Mouse (Mus musculus): Measurements from ENCODE around the gene Neu2. TPM values are rescaled to one million over a fixed set of nuclear protein-coding genes. Genes with fewer than 3 reads are reported as not detected.

Neu2 gene
- total RNA-seq, 4 experiments from 2014 or later = 8.7 to 15.9 (median 12.2) TPM

- peak in 1 of 2 experiments; percentile 46 for DNase-seq (ENCODE audit: low spot score in 2 of 2)
These were observed 105.0 kb downstream of the Neu2 start for GRCm38 (mm10) chr1:87614576-87615295.

GRCm38 (mm10) chr1:87620211-87620668 lies 110.6 kb downstream of the Neu2 start, which contains the start of gene Inpp5d:
Gene Inpp5d (plus strand): TSS chr1:87620312.
- no peak for DNase-seq (ENCODE audit: low spot score in 2 of 2)

- DNase-seq (ENCODE audit: low spot score in 2 of 2) = no peak
These were observed 111.0 kb downstream of the Neu2 start for GRCm38 (mm10) chr1:87620693-87621092.

- no peak for DNase-seq (ENCODE audit: low spot score in 2 of 2)
These were observed 111.6 kb downstream of the Neu2 start for GRCm38 (mm10) chr1:87621146-87621857.

GRCm38 (mm10) chr1:87621858-87622279 lies 112.2 kb downstream of the Neu2 start:
- no peak for DNase-seq (ENCODE audit: low spot score in 2 of 2)

- no peak for DNase-seq (ENCODE audit: low spot score in 2 of 2)
These were observed 114.4 kb downstream of the Neu2 start for GRCm38 (mm10) chr1:87623977-87624666.

GRCm38 (mm10) chr1:87624826-87625225 lies 115.1 kb downstream of the Neu2 start:
- DNase-seq (ENCODE audit: low spot score in 2 of 2) = no peak

GRCm38 (mm10) chr1:87625254-87626025 lies 115.8 kb downstream of the Neu2 start:
- no peak for DNase-seq (ENCODE audit: low spot score in 2 of 2)

- DNase-seq (ENCODE audit: low spot score in 2 of 2) = no peak
These were observed 116.7 kb downstream of the Neu2 start for GRCm38 (mm10) chr1:87626344-87626743.

GRCm38 (mm10) chr1:87628085-87628484 lies 118.4 kb downstream of the Neu2 start:
- DNase-seq (ENCODE audit: low spot score in 2 of 2) = no peak

- DNase-seq (ENCODE audit: low spot score in 2 of 2) = no peak
These were observed 121.9 kb downstream of the Neu2 start for GRCm38 (mm10) chr1:87631584-87631983.

GRCm38 (mm10) chr1:87632163-87632562 lies 122.5 kb downstream of the Neu2 start:
- DNase-seq (ENCODE audit: low spot score in 2 of 2) = no peak

GRCm38 (mm10) chr1:87636716-87637117 lies 127.0 kb downstream of the Neu2 start:
- DNase-seq (ENCODE audit: low spot score in 2 of 2) = no peak

- no peak for DNase-seq (ENCODE audit: low spot score in 2 of 2)
These were observed 127.6 kb downstream of the Neu2 start for GRCm38 (mm10) chr1:87637121-87637877.

GRCm38 (mm10) chr1:87637878-87638600 lies 128.3 kb downstream of the Neu2 start:
- no peak for DNase-seq (ENCODE audit: low spot score in 2 of 2)

GRCm38 (mm10) chr1:87639724-87640123 lies 130.0 kb downstream of the Neu2 start:
- no peak for DNase-seq (ENCODE audit: low spot score in 2 of 2)

- DNase-seq (ENCODE audit: low spot score in 2 of 2) = no peak
These were observed 130.5 kb downstream of the Neu2 start for GRCm38 (mm10) chr1:87640165-87640661.

- no peak for DNase-seq (ENCODE audit: low spot score in 2 of 2)
These were observed 133.3 kb downstream of the Neu2 start for GRCm38 (mm10) chr1:87643016-87643415.

- DNase-seq (ENCODE audit: low spot score in 2 of 2) = peak; percentile 5 to 36
These were observed 135.4 kb downstream of the Neu2 start for GRCm38 (mm10) chr1:87645041-87645440.

GRCm38 (mm10) chr1:87645748-87646147 lies 136.1 kb downstream of the Neu2 start:
- no peak for DNase-seq (ENCODE audit: low spot score in 2 of 2)

Data from gastrocnemius, adult 8-10 months (tissue).